Mouse (Mus musculus) ES-E14 (cell line): ENCODE results near the gene Fam83e. TPM values are rescaled to one million over a fixed set of nuclear protein-coding genes. Genes with fewer than 3 reads are reported as not detected.

ENCODE experiments used
- DNase-seq: peaks from one replicate; pipeline ENCODE4 v3.0.0-alpha.2; 2013; ENCODE audit warnings: low read depth, low spot score
- H3K27ac ChIP-seq: 2 replicates; pipeline ENCODE4 v1.5.1; 2012; ENCODE audit warnings: low read depth, mild to moderate bottlenecking, low read length, moderate library complexity, mixed read lengths; ENCODE audit not compliant: poor library complexity, insufficient read depth, severe bottlenecking
- H3K36me3 ChIP-seq: 2 replicates; pipeline ENCODE4 v1.6.1; 2012; ENCODE audit warnings: mild to moderate bottlenecking, low read length, moderate library complexity, mixed read lengths; ENCODE audit not compliant: control insufficient read depth, poor library complexity, insufficient read depth, severe bottlenecking
- H3K4me1 ChIP-seq, 2 experiments: fragments of 150-350 bp in 1 of 2; sonication (generic) in 1 of 2; 2 replicates each; pipeline ENCODE4 v1.6.1; 2012; ENCODE audit warnings: low read length in 2 of 2, mild to moderate bottlenecking in 1 of 2, mixed read lengths in 1 of 2; ENCODE audit not compliant: control insufficient read depth in 2 of 2, insufficient read depth in 2 of 2, poor library complexity in 1 of 2
- H3K4me3 ChIP-seq, 2 experiments: fragments of 150-350 bp in 1 of 2; sonication (generic) in 1 of 2; 2 replicates each; pipeline ENCODE4 v1.5.1; 2012; ENCODE audit warnings: low read length in 2 of 2, low read depth in 1 of 2, mild to moderate bottlenecking in 1 of 2, mixed read lengths in 1 of 2; ENCODE audit not compliant: insufficient read depth in 1 of 2, poor library complexity in 1 of 2, severe bottlenecking in 1 of 2
- H3K9ac ChIP-seq: 2 replicates; pipeline ENCODE4 v1.6.1; 2012; ENCODE audit warnings: low read depth, mild to moderate bottlenecking, low read length, mixed read lengths; ENCODE audit not compliant: poor library complexity, insufficient read depth, severe bottlenecking
- H3K9me3 ChIP-seq: fragments of 150-350 bp; sonication (generic); 2 replicates; pipeline ENCODE4 v1.6.1; 2012; ENCODE audit warnings: low read depth, mild to moderate bottlenecking, low read length; ENCODE audit not compliant: control insufficient read depth, insufficient read depth
- CHD2 ChIP-seq: IDR thresholded peaks from 2 replicates; pipeline ENCODE4 v1.6.1; 2014; ENCODE audit warnings: mild to moderate bottlenecking, low read depth, low read length, inconsistent platforms
- HCFC1 ChIP-seq: IDR thresholded peaks from 2 replicates; pipeline ENCODE4 v1.6.1; 2012; ENCODE audit warnings: low read length, inconsistent platforms, borderline replicate concordance; ENCODE audit not compliant: insufficient read depth
- MAFK ChIP-seq: IDR thresholded peaks from 2 replicates; pipeline ENCODE4 v1.6.1; 2014; ENCODE audit warnings: mild to moderate bottlenecking, low read depth, low read length, inconsistent platforms; ENCODE audit not compliant: insufficient read depth
- ZC3H11A ChIP-seq: IDR thresholded peaks from 2 replicates; pipeline ENCODE4 v1.6.1; 2012; ENCODE audit warnings: low read depth, mild to moderate bottlenecking, inconsistent platforms, low read length, borderline replicate concordance
- ZNF384 ChIP-seq: IDR thresholded peaks from 2 replicates; pipeline ENCODE4 v1.6.1; 2012; ENCODE audit warnings: low read depth, low read length, inconsistent platforms
- in situ Hi-C, 2 experiments: fragments of 600-800 bp; cut with MboI; formaldehyde crosslinking; loops; one replicate each; pipeline ENCODE4 v1.15.1; 2025; ENCODE audit warnings: low sequenced_read_pairs in 2 of 2, inconsistent platforms in 1 of 2; ENCODE audit not compliant: unreplicated experiment in 2 of 2
- total RNA-seq: library from RNA; depleted of rRNA; stranded (reverse); fragments of 300-350 nt; gene quantifications from 2 replicates; pipeline ENCODE4 v1.2.3, GENCODE M21; 2012

The Fam83e gene
- total RNA-seq, 1 experiment = 6.1 TPM

- Histone ChIP-seq H3K4me1 (peaks cover 5 to 34% of the 10 kb centered on the region in 2 experiments; a peak in 3 of 4 replicates), H3K27ac (peak overlapping the region; percentile 15; the same call in 1 of the 2 replicates)
These were observed 12.7 kb upstream of the Fam83e start for GRCm38 (mm10) chr7:45708221-45708761.

DNA sequence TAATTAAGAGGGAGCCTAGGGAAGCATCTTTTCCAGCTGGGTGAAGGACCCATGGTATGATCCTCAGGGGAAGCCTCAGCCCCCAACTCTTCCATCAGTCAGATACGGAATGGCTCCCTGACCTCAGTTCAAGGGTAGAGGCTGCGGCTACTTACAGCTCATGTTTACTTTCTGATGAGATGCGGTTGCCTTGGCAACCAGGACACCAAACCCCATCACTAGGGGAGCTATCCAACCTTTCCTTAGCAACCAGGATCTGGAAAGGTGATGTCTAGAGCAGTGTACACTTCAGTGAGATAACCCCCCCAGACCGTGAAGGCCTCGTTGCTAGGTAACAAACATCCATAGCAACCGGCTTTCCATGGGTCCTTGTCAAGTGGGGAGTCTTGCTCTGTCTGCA lies 12.0 kb upstream of the Fam83e start:
- Histone ChIP-seq H3K36me3 (peaks cover 29% of the 10 kb centered on the region), H3K4me3 (no peak overlapping the region), H3K4me1 (peaks cover 5 to 32% of the 10 kb centered on the region in 2 experiments; a peak in 3 of 4 replicates), H3K9ac (no peak overlapping the region), H3K27ac (no peak overlapping the region), H3K9me3 (no peaks in the 10 kb centered on the region)
- in situ Hi-C loops = no loop called here
- no peak for DNase-seq
- no peak for TF ChIP-seq ZC3H11A
- TF ChIP-seq CHD2 = no peak
- no peak for TF ChIP-seq MAFK
- no peak for TF ChIP-seq HCFC1
- no peak for TF ChIP-seq ZNF384

More at GRCm38 (mm10) chr7:45708221-45708761, 12.7 kb upstream of the Fam83e start:
- Histone ChIP-seq H3K9me3 (no peaks in the 10 kb centered on the region), H3K9ac (peak overlapping the region; percentile 72; the same call in 1 of the 2 replicates), H3K36me3 (peaks cover 26% of the 10 kb centered on the region), H3K4me3 (peak overlapping the region; percentile 56 to 70; a peak in 3 of 4 replicates)
- TF ChIP-seq MAFK = no peak
- no peak for TF ChIP-seq HCFC1
- TF ChIP-seq CHD2 = no peak
- no peak for TF ChIP-seq ZC3H11A
- TF ChIP-seq ZNF384 = no peak
- in situ Hi-C loops = no loop called here
- DNase-seq = no peak

DNA sequence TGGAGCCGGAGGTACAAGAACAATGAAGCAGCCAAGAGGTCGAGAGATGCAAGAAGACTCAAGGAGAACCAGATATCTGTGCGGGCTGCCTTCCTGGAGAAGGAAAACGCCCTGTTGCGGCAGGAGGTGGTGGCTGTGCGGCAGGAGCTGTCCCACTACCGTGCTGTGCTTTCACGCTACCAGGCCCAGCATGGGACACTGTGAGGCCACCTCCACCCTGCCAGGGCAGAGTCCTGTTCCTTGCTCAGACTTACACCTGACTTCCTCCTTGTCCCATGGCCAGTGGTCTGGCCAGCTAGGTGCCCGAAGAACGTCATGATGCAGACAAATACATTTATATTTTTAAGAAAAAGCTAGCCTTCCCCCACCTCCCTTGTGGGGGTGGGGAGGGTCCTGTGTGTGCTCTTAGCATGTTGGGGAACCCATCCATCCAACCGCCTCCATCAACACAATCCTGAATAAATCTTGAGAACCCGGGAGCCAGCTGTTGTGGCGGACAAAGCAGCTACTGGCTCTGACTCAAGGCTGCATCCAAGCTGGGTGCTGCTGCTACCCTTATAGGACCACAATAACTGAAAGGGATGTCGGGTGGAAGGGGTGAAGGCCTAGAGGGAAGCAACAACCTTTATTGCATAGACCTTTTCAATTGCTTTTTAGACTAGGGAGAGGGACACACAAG lies 11.2 kb upstream of the Fam83e start:
- Histone ChIP-seq H3K9ac (no peak overlapping the region), H3K9me3 (no peaks in the 10 kb centered on the region), H3K27ac (no peak overlapping the region), H3K4me3 (no peak overlapping the region), H3K36me3 (peaks cover 29% of the 10 kb centered on the region), H3K4me1 (peaks cover 5 to 36% of the 10 kb centered on the region in 2 experiments; a peak in 3 of 4 replicates)
- no peak for DNase-seq
- in situ Hi-C loops = no loop called here
- TF ChIP-seq HCFC1 (no peak), ZC3H11A (no peak), CHD2 (no peak)

GRCm38 (mm10) chr7:45710477-45711191 lies 10.4 kb upstream of the Fam83e start:
- no peak for TF ChIP-seq ZC3H11A
- TF ChIP-seq ZNF384 = no peak
- TF ChIP-seq HCFC1 = no peak
- no peak for TF ChIP-seq MAFK
- TF ChIP-seq CHD2 = no peak
- Histone ChIP-seq H3K9ac (0 out of 2 replicates have a peak overlapping the region, but pooled peaks have one; percentile 8), H3K4me1 (peaks cover 5 to 35% of the 10 kb centered on the region in 2 experiments; a peak in 3 of 4 replicates), H3K4me3 (peak overlapping the region in 1 of 2 experiments; percentile 5; a peak in 1 of 4 replicates), H3K9me3 (no peaks in the 10 kb centered on the region), H3K27ac (no peak overlapping the region), H3K36me3 (peaks cover 29% of the 10 kb centered on the region)
- in situ Hi-C loops = no loop called here
- DNase-seq = no peak
